ENCODE assay signal across 25 mouse cellular contexts in genomic region chr2:125402276-125402675, GRCm38 (mm10).
"Had no signal": no experiment of that assay in that cellular context is flagged by ENCODE, and none has a peak within 500 bp of the region (broad histone marks: within the 10 kb centered on the region; RNA-seq: fewer than 3 reads in every experiment).

No protein-coding gene starts in this region.

- H3K27me3 ChIP-seq: heart, embryonic 12.5 days; hindbrain, embryonic 12.5 days; intestine, embryonic 15.5 days; limb, embryonic 12.5 days had no signal

- H3K4me2 ChIP-seq: heart, embryonic 12.5 days; hindbrain, embryonic 12.5 days; hindbrain, embryonic 14.5 days; intestine, embryonic 15.5 days; limb, embryonic 12.5 days had no signal

- H3K9ac ChIP-seq: heart, embryonic 12.5 days; hindbrain, embryonic 12.5 days; hindbrain, embryonic 14.5 days; intestine, embryonic 15.5 days; limb, embryonic 12.5 days had no signal

- H3K4me3 ChIP-seq: gastrocnemius, adult 2 months; heart, adult 2 months; heart, embryonic 10.5 days; heart, embryonic 12.5 days; hindbrain, embryonic 10.5 days; hindbrain, embryonic 12.5 days; intestine, embryonic 15.5 days; layer of hippocampus, adult 2 months; left cerebral cortex, adult 2 months; limb, embryonic 10.5 days; limb, embryonic 12.5 days had no signal

- H3K9me3 ChIP-seq: heart, embryonic 10.5 days; hindbrain, embryonic 10.5 days; hindbrain, embryonic 12.5 days; intestine, embryonic 15.5 days; limb, embryonic 10.5 days; limb, embryonic 12.5 days had no signal

- H3K36me3 ChIP-seq: hindbrain, embryonic 10.5 days; hindbrain, embryonic 12.5 days; limb, embryonic 10.5 days had no signal

- DNase-seq: gastrocnemius, adult 2 months; gastrocnemius, postnatal 10 days; gastrocnemius, postnatal 25 days; heart, adult 2 months; heart, postnatal 10 days; heart, postnatal 4 days; kidney, adult 18-20 months; kidney, adult 8-10 months; kidney, postnatal 10 days; kidney, postnatal 25 days; kidney, postnatal 4 days had no signal

- H3K4me1 ChIP-seq: heart, embryonic 10.5 days; heart, embryonic 12.5 days; hindbrain, embryonic 12.5 days; intestine, embryonic 15.5 days; limb, embryonic 10.5 days; limb, embryonic 12.5 days had no signal

- ATAC-seq: forebrain, embryonic 16.5 days; hindbrain, embryonic 16.5 days; inflammation-experienced regulatory T-cells, adult 6 months; intestine, embryonic 15.5 days; intestine, postnatal 0 days had no signal

- H3K27ac ChIP-seq: gastrocnemius, adult 2 months; heart, adult 2 months; heart, embryonic 10.5 days; hindbrain, embryonic 10.5 days; hindbrain, embryonic 12.5 days; hindbrain, embryonic 14.5 days; layer of hippocampus, adult 2 months; left cerebral cortex, adult 2 months; limb, embryonic 10.5 days; limb, embryonic 12.5 days had no signal
